Mouse (Mus musculus) limb, embryonic 11.5 days (tissue): ENCODE measurements around the gene Ccdc60. TPM values are rescaled to one million over a fixed set of nuclear protein-coding genes. Genes with fewer than 3 reads are reported as not detected.

Experiments
- ATAC-seq: fragments of 200-750 bp; cut with Nextera tagmentation; 2 replicates; pipeline ENCODE4 v1.8.0; 2017; ENCODE audit warnings: low read depth; ENCODE audit not compliant: insufficient number of reproducible peaks, low FRiP score, low TSS enrichment
- DNase-seq: peaks from one replicate; pipeline ENCODE4 v3.0.0-alpha.2; 2015; ENCODE audit warnings: low spot score
- H3K27ac ChIP-seq: fragments of 300-500 bp; sonication (generic); replicated peaks from 2 replicates; pipeline ENCODE4 v1.5.1; 2014; ENCODE audit warnings: low read depth, mild to moderate bottlenecking, low read length
- H3K27me3 ChIP-seq: fragments of 300-500 bp; sonication (generic); 2 replicates; pipeline ENCODE4 v1.6.1; 2014; ENCODE audit warnings: mild to moderate bottlenecking, low read length, mixed read lengths; ENCODE audit not compliant: control insufficient read depth, insufficient read depth
- H3K36me3 ChIP-seq: fragments of 300-500 bp; sonication (generic); 2 replicates; pipeline ENCODE4 v1.6.1; 2014; ENCODE audit warnings: mild to moderate bottlenecking, low read length, moderate library complexity, mixed read lengths; ENCODE audit not compliant: control insufficient read depth, insufficient read depth
- H3K4me1 ChIP-seq: fragments of 300-500 bp; sonication (generic); 2 replicates; pipeline ENCODE4 v1.6.1; 2014; ENCODE audit warnings: low read length, mixed read lengths; ENCODE audit not compliant: control insufficient read depth, insufficient read depth
- H3K4me2 ChIP-seq: fragments of 300-500 bp; sonication (generic); 2 replicates; pipeline ENCODE4 v1.6.1; 2014; ENCODE audit warnings: low read depth, mild to moderate bottlenecking, moderate library complexity; ENCODE audit not compliant: severe bottlenecking
- H3K4me3 ChIP-seq: fragments of 300-500 bp; sonication (generic); 2 replicates; pipeline ENCODE4 v1.5.1; 2014; ENCODE audit warnings: low read depth, low read length
- H3K9ac ChIP-seq: fragments of 300-500 bp; sonication (generic); 2 replicates; pipeline ENCODE4 v1.6.1; 2014; ENCODE audit warnings: mild to moderate bottlenecking, low read length
- H3K9me3 ChIP-seq: fragments of 300-500 bp; sonication (generic); 2 replicates; pipeline ENCODE4 v1.6.1; 2016; ENCODE audit warnings: low read length; ENCODE audit not compliant: control insufficient read depth
- WGBS: fragments of 180-500 bp; shearing (Covaris S2); extraction: QIAGEN DNeasy Blood & Tissue Kit; methylation state at CpG from one replicate; pipeline ENCODE4 v1.1.7; 2014; 5-methylcytosine and 5-hydroxymethylcytosine counted together
- polyA plus RNA-seq: library from polyadenylated mRNA; unstranded; fragments of >200 nt; fragmentation: Nextera tagmentation; extraction: Ambion mirVana; gene quantifications from 2 replicates; pipeline ENCODE4 v1.2.1, GENCODE M21; 2014

The Ccdc60 gene
- polyA plus RNA-seq, 1 experiment from 2014 or later = 1.5 TPM

DNA sequence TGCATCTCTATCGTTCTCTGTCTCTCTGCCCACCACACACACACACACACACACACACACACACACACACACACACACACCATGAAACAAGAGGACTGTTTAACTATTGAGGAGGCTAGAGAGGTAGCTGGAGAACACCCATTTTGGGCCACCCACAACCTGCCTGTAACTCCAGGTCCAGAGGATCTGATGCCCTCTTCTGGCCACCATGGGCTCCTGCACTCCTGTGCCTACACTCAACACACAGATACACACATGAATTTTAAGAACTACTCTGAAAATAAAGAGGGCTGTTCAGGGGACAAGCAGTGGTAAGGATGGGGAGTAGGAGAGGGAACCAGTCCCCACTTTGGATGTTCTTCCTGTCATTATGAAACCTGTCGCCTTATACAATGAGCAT lies 26.1 kb downstream of the Ccdc60 start:
- WGBS = 94% methylated on average over 2 of the region's 2 CpGs
- no peaks in the 10 kb centered on the region for H3K27me3 ChIP-seq
- no peaks in the 10 kb centered on the region for H3K36me3 ChIP-seq
- no peaks in the 10 kb centered on the region; the same call in 1 of the 2 replicates for H3K4me1 ChIP-seq
- H3K4me2 ChIP-seq = no peak overlapping the region
- no peak for DNase-seq
- no peak for ATAC-seq
- no peak overlapping the region for H3K27ac ChIP-seq
- H3K9me3 ChIP-seq = no peaks in the 10 kb centered on the region
- no peak overlapping the region for H3K9ac ChIP-seq
- H3K4me3 ChIP-seq = no peak overlapping the region

DNA sequence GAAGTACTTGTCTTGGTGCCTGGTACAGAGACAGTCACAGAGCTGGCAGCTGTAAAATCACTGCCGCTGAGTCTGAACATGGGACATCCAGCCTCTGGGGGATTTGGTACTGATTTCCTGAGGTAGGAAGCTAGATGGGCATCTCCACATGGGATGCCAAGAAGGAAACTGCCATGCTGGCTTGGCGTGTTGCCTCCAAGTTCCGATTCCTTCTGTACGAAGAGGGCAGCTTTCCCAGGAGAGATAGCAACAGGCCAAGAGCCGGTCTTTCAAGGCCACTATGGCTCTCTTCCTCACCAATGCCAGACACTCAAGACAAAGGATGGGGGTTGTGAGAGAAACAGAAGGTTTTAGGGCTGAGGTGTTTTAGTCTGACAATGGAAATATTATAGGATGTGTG lies 26.8 kb downstream of the Ccdc60 start:
- H3K27ac ChIP-seq = no peak overlapping the region
- ATAC-seq (no peak), DNase-seq (no peak)
- H3K27me3 ChIP-seq = no peaks in the 10 kb centered on the region
- no peaks in the 10 kb centered on the region for H3K36me3 ChIP-seq
- 94% methylated on average over 5 of the region's 5 CpGs for WGBS
- no peak overlapping the region for H3K4me3 ChIP-seq
- no peak overlapping the region for H3K4me2 ChIP-seq
- no peak overlapping the region for H3K9ac ChIP-seq
- H3K4me1 ChIP-seq = no peaks in the 10 kb centered on the region; the same call in 1 of the 2 replicates
- no peaks in the 10 kb centered on the region for H3K9me3 ChIP-seq

DNA sequence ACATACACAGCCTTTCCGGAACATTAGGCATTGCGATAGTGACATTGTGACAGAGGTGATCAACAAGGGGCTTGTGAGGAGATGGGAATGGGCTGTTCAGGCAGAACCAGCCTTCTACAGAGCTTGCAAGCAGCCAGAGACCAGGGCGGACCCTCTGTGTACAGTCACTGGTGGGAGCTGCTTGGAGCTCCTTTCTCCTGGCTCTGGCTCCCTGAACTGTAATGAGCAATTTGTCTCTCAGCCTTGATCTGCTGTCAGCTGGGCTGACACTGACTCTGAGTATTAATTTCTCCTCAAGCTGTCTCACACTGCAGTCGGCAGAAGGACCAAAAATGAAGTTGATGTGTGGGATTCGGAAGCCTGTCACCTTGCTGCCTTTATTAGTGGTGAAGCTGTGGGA lies 28.4 kb downstream of the Ccdc60 start:
- Histone ChIP-seq H3K27ac (no peak overlapping the region), H3K9ac (no peak overlapping the region), H3K27me3 (no peaks in the 10 kb centered on the region), H3K4me1 (no peaks in the 10 kb centered on the region), H3K36me3 (no peaks in the 10 kb centered on the region), H3K4me3 (no peak overlapping the region), H3K4me2 (no peak overlapping the region), H3K9me3 (no peaks in the 10 kb centered on the region)
- 83% methylated on average over 5 of the region's 5 CpGs for WGBS
- DNase-seq = no peak
- ATAC-seq = no peak

DNA sequence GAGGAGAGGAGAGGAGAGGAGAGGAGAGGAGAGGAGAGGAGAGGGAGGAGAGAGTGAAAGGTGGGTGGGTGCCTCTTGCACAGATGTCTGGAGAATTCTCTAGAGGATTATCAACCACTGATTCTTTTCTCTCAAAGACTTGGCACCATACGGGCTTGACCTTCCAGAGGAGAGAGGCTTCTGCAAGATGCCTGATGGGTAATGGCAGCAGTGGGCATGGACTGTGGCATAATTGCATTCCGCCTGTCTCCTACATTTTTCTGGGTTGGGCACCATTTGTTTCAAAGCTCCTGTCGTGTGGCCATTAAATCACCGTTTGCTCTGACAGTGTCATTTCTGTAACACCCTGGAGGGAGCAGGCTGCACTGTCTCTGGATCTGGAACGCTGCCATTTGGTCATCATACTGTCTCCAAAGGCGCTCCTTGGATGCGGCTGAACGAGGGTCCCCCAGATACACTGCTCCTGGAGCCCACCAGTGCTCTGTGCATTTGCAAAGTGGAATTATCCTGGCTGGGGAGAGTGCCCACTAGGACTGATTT lies 30.4 kb downstream of the Ccdc60 start:
- 67% methylated on average over 8 of the region's 8 CpGs for WGBS
- H3K9me3 ChIP-seq = no peaks in the 10 kb centered on the region
- DNase-seq = no peak
- no peaks in the 10 kb centered on the region for H3K27me3 ChIP-seq
- H3K4me2 ChIP-seq = no peak overlapping the region
- no peaks in the 10 kb centered on the region for H3K36me3 ChIP-seq
- H3K9ac ChIP-seq = no peak overlapping the region
- no peak overlapping the region for H3K4me3 ChIP-seq
- H3K27ac ChIP-seq = no peak overlapping the region
- ATAC-seq = no peak
- no peaks in the 10 kb centered on the region for H3K4me1 ChIP-seq

DNA sequence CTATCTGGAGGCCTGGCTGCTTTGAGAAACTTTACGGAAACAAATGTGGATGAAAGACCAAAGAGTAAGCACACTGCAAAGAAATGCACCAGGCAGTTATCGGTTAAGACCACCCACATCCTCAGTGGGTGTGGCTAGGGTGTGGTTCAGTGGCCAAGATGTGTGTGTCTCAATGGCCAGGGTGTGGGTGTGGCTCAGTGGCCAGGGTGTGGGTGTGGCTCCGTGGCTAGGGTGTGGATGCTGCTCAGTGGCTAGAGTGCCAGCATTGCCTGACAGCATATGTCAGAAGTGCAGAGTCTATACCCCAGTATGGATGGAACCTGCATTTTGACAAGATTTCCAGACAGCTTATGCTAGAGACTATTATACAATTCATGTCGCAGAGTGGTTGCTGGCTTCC lies 34.9 kb downstream of the Ccdc60 start:
- Histone ChIP-seq H3K4me3 (no peak overlapping the region), H3K9ac (no peak overlapping the region), H3K9me3 (no peaks in the 10 kb centered on the region), H3K4me2 (no peak overlapping the region), H3K36me3 (no peaks in the 10 kb centered on the region), H3K27me3 (no peaks in the 10 kb centered on the region), H3K27ac (no peak overlapping the region), H3K4me1 (no peaks in the 10 kb centered on the region)
- 76% methylated on average over 4 of the region's 4 CpGs for WGBS
- ATAC-seq = no peak; the same call in 1 of the 2 replicates
- DNase-seq = no peak

DNA sequence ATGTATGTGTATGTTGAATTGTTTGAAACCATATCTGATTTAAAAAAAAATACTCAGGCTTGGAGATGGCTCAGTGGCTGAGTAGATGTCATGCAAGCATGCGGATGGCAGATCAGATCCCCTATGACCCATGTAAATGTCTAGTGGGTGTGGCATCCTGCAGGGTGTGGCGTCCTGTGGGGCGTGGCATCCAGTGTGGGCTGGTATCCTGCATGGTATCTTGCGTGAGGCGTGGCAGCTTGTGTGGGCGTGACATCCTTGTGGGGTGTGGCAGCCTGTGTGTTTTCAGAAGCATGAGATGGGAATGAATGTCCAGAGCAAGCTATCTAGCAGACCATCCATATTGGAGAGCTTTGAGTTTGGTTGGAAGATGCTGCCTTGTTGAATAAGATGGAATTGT lies 36.6 kb downstream of the Ccdc60 start:
- WGBS = 90% methylated on average over 6 of the region's 6 CpGs
- H3K27me3 ChIP-seq = no peaks in the 10 kb centered on the region
- H3K9ac ChIP-seq = no peak overlapping the region

DNA sequence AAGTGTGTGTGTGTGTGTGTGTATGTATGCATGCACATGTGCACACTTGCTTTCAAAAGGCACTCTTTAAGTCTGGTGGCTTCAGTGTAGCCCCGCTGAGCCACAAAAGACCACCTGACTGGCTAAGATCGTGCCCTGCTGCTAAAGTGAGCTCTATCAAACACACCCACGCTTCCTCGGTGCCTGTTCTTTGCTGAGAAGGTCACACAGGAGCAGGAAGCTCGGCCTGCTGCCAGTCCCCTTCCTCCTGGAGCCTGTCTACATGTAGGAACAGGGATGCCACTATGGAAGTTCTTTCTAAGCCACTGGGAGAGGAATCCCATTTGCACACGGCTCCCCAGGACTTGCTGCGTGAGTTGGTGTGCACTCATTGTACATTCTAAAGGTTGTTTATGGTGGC lies 42.1 kb downstream of the Ccdc60 start:
- Histone ChIP-seq H3K9me3 (no peaks in the 10 kb centered on the region), H3K4me2 (no peak overlapping the region), H3K36me3 (no peaks in the 10 kb centered on the region), H3K27ac (no peak overlapping the region), H3K27me3 (no peaks in the 10 kb centered on the region), H3K9ac (no peak overlapping the region), H3K4me1 (no peaks in the 10 kb centered on the region), H3K4me3 (no peak overlapping the region)
- DNase-seq = no peak
- ATAC-seq = no peak
- 80% methylated on average over 7 of the region's 7 CpGs for WGBS

More for the DNA sequence above, 36.6 kb downstream of the Ccdc60 start:
- no peak overlapping the region for H3K4me3 ChIP-seq
- H3K9me3 ChIP-seq = no peaks in the 10 kb centered on the region
- no peak for ATAC-seq
- H3K36me3 ChIP-seq = no peaks in the 10 kb centered on the region
- no peaks in the 10 kb centered on the region for H3K4me1 ChIP-seq
- DNase-seq = no peak
- H3K4me2 ChIP-seq = no peak overlapping the region
- no peak overlapping the region for H3K27ac ChIP-seq

DNA sequence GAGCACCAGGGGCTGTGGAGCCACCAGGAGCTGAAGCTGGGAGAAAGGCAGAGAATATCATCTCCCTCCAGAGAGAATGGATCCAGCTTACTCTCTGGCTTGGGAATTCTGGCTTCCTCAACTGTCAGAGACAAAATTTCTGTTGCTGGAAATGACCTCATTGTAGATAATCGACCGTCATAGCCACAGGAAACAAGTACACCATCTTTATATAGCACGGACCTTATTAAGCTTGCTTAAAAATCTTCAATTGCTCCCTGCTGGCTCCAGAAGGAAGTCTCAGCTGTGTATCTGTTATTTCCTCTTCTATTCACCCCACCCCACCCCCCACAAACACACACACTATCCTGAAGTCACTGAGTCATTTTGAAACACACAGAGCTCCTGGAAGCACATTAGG lies 44.3 kb downstream of the Ccdc60 start:
- Histone ChIP-seq H3K4me2 (no peak overlapping the region), H3K9me3 (no peaks in the 10 kb centered on the region), H3K36me3 (no peaks in the 10 kb centered on the region), H3K27me3 (no peaks in the 10 kb centered on the region), H3K27ac (no peak overlapping the region), H3K4me3 (no peak overlapping the region), H3K9ac (no peak overlapping the region), H3K4me1 (0 out of 2 replicates have a peak, but pooled peaks cover 5% of the 10 kb centered on the region)
- DNase-seq (no peak), ATAC-seq (no peak)
- 91% methylated on average over 3 of the region's 3 CpGs for WGBS

DNA sequence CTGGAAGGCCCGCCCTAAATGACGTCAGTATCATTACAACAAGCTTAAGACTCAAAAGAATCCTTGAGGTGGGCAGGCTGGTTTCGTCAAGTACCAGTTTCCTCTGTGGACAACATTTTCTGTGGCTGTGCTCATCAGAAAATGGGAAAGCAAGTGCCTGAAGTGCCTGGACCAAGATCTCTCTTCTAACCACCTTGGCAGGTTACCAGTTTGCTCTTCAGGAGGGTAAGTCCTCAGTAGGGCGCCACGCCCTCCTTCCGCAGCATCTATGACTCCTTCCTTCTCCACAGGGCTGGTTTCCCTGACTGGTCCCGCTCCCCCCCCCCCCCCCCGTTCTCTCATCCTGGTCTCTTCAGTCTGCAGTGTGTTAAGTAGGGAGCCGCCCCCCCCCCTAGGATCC lies 45.2 kb downstream of the Ccdc60 start:
- Histone ChIP-seq H3K36me3 (no peaks in the 10 kb centered on the region), H3K4me2 (no peak overlapping the region), H3K9ac (no peak overlapping the region), H3K9me3 (no peaks in the 10 kb centered on the region), H3K27ac (no peak overlapping the region), H3K4me1 (0 out of 2 replicates have a peak, but pooled peaks cover 5% of the 10 kb centered on the region), H3K27me3 (no peaks in the 10 kb centered on the region), H3K4me3 (no peak overlapping the region)
- WGBS = 82% methylated on average over 7 of the region's 9 CpGs
- ATAC-seq (no peak), DNase-seq (no peak)
